In genomic region chr4:143042806-143043205, GRCm38 (mm10) we compare ENCODE assay signal across 14 mouse cellular contexts.
A peak's percentile ranks its signal among the peaks of the same experiment; 100 is the strongest.
DNase-seq lines count a peak whose midpoint lies in the region; TF ChIP-seq lines count a peak whose summit lies in the region.
"Had no signal": no experiment of that assay in that cellular context is flagged by ENCODE, and none has a peak within 500 bp of the region (broad histone marks: within the 10 kb centered on the region; RNA-seq: fewer than 3 reads in every experiment).

No protein-coding gene starts in this region.

- DNase-seq in left cerebral cortex, postnatal 4 days = peak; percentile 67
- no peak for DNase-seq in left cerebral cortex, adult 8-10 months (ENCODE audit: low spot score in 2 of 2)
- peak; percentile 54 for DNase-seq in cerebellum, adult 11 months
- DNase-seq in cerebellum, postnatal 25 days = peak; percentile 78 to 87
- peak; percentile 42 for DNase-seq in mesoderm, embryonic 11.5 days (ENCODE audit: low read depth, low spot score)
- DNase-seq in thymus, postnatal 25 days = no peak
- DNase-seq in left cerebral cortex, postnatal 36 days (ENCODE audit: low spot score in 2 of 2) = no peak
- DNase-seq in layer of hippocampus, adult 2 months (ENCODE audit: low spot score in 2 of 2) = no peak
- DNase-seq: heart, postnatal 10 days; kidney, postnatal 10 days; lung, postnatal 14 days had no signal

- H3K4me3 ChIP-seq in layer of hippocampus, adult 2 months = no peak overlapping the region
- H3K4me3 ChIP-seq: intestine, embryonic 15.5 days; limb, embryonic 12.5 days; liver, embryonic 15.5 days had no signal

- no peak; the same call in 1 of the 2 replicates for TF ChIP-seq CTCF in layer of hippocampus, adult 2 months (conservative IDR thresholded peaks at IDR 0.05)

- no peak overlapping the region for H3K27ac ChIP-seq in layer of hippocampus, adult 2 months
- H3K27ac ChIP-seq: intestine, embryonic 15.5 days; limb, embryonic 12.5 days; liver, embryonic 15.5 days had no signal

- intact Hi-C loops in left cerebral cortex, postnatal 4 days (cut with DNase I) = no loop called here
- intact Hi-C loops in left cerebral cortex, postnatal 36 days (cut with DNase I) = no loop called here

Comparison
In these comparisons a context has a peak if more than half of its experiments do, and no peak if none do; other contexts are left out.
1. DNase-seq: peak in left cerebral cortex, postnatal 4 days (single experiment), cerebellum, adult 11 months (single experiment), cerebellum, postnatal 25 days (2 of 2) and mesoderm, embryonic 11.5 days (single experiment); none in left cerebral cortex, adult 8-10 months (0 of 2), thymus, postnatal 25 days (single experiment), left cerebral cortex, postnatal 36 days (0 of 2) and layer of hippocampus, adult 2 months (0 of 2).